Mouse (Mus musculus) midbrain, embryonic 14.5 days (tissue): ENCODE measurements around the gene Syn2. TPM values are rescaled to one million over a fixed set of nuclear protein-coding genes. Genes with fewer than 3 reads are reported as not detected.

Experiments used
- ATAC-seq: fragments of 200-750 bp; cut with Nextera tagmentation; 2 replicates; pipeline ENCODE4 v1.8.0; 2017; ENCODE audit warnings: moderate number of reproducible peaks, moderate library complexity; ENCODE audit not compliant: low FRiP score, low TSS enrichment
- DNase-seq: peaks from one replicate; pipeline ENCODE4 v3.0.0-alpha.2; 2015
- H3K27ac ChIP-seq: fragments of 300-500 bp; sonication (generic); replicated peaks from 2 replicates; pipeline ENCODE4 v1.5.1; 2014; ENCODE audit warnings: mild to moderate bottlenecking, low read depth, low read length, moderate library complexity
- H3K27me3 ChIP-seq: fragments of 300-500 bp; sonication (generic); 2 replicates; pipeline ENCODE4 v1.6.1; 2014; ENCODE audit warnings: low read length, control low read depth, mixed read lengths; ENCODE audit not compliant: control insufficient read depth, insufficient read depth
- H3K36me3 ChIP-seq: fragments of 300-500 bp; sonication (generic); 2 replicates; pipeline ENCODE4 v1.6.1; 2014; ENCODE audit warnings: low read length, control low read depth; ENCODE audit not compliant: control insufficient read depth, insufficient read depth
- H3K4me1 ChIP-seq: fragments of 300-500 bp; sonication (generic); 2 replicates; pipeline ENCODE4 v1.6.1; 2014; ENCODE audit warnings: mild to moderate bottlenecking, antibody characterized with exemption, low read length, control low read depth; ENCODE audit not compliant: control insufficient read depth, insufficient read depth
- H3K4me2 ChIP-seq: fragments of 300-500 bp; sonication (generic); 2 replicates; pipeline ENCODE4 v1.6.1; 2014; ENCODE audit warnings: mild to moderate bottlenecking, low read length, moderate library complexity
- H3K4me3 ChIP-seq: fragments of 300-500 bp; sonication (generic); replicated peaks from 2 replicates; pipeline ENCODE4 v1.5.1; 2014; ENCODE audit warnings: low read depth, low read length
- H3K9ac ChIP-seq: fragments of 300-500 bp; sonication (generic); replicated peaks from 2 replicates; pipeline ENCODE4 v1.6.1; 2014; ENCODE audit warnings: mild to moderate bottlenecking, low read length, moderate library complexity
- H3K9me3 ChIP-seq: fragments of 300-500 bp; sonication (generic); 2 replicates; pipeline ENCODE4 v1.6.1; 2016; ENCODE audit warnings: low read length, control low read depth, mixed read lengths; ENCODE audit not compliant: control insufficient read depth
- WGBS: fragments of 180-500 bp; shearing (Covaris S2); extraction: QIAGEN DNeasy Blood & Tissue Kit; methylation state at CpG from one replicate; pipeline ENCODE4 v1.1.7; 2014; 5-methylcytosine and 5-hydroxymethylcytosine counted together
- polyA plus RNA-seq: library from polyadenylated mRNA; unstranded; fragments of >200 nt; fragmentation: Nextera tagmentation; extraction: Ambion mirVana; gene quantifications from 2 replicates; pipeline ENCODE4 v1.2.1, GENCODE M21; 2014

Syn2 gene
- polyA plus RNA-seq, 1 experiment from 2014 or later = 39.9 TPM

- H3K4me3 ChIP-seq = no peak overlapping the region
- WGBS = 93% methylated on average over 2 of the region's 2 CpGs
- H3K36me3 ChIP-seq = 0 out of 2 replicates have a peak, but pooled peaks cover 7% of the 10 kb centered on the region
- H3K4me1 ChIP-seq = no peaks in the 10 kb centered on the region
- no peak overlapping the region for H3K4me2 ChIP-seq
- no peaks in the 10 kb centered on the region for H3K9me3 ChIP-seq
- no peak overlapping the region for H3K9ac ChIP-seq
- no peak for DNase-seq
- H3K27me3 ChIP-seq = no peaks in the 10 kb centered on the region
- ATAC-seq = no peak
- no peak overlapping the region for H3K27ac ChIP-seq
Measured at GRCm38 (mm10) chr6:115284153-115284552, 149.5 kb downstream of the Syn2 start.

DNA sequence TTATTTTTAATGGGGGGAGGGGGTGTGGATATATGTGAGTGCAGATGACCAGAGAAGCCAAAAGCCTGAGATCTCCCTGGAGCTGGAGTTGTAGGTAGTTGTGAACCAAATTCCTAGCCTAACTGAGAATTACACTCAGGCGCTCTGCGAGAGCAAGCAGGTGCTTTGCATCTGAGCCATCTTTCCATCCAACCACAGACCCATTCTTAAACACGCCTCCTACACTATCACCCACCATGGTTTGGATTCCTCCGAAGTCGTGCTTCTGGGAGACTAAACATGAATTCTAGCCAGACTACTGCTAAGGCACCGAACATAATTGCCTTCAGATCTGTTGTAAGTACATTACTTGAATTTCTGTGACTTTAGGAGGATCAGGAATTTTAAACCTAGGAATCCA, 151.7 kb downstream of the Syn2 start:
- Histone ChIP-seq H3K36me3 (0 out of 2 replicates have a peak, but pooled peaks cover 2% of the 10 kb centered on the region), H3K4me2 (no peak overlapping the region), H3K4me1 (no peaks in the 10 kb centered on the region), H3K27ac (no peak overlapping the region), H3K9ac (no peak overlapping the region), H3K27me3 (no peaks in the 10 kb centered on the region), H3K4me3 (no peak overlapping the region), H3K9me3 (no peaks in the 10 kb centered on the region)
- DNase-seq (no peak), ATAC-seq (no peak)
- WGBS = 87% methylated on average over 6 of the region's 6 CpGs

- DNase-seq (no peak), ATAC-seq (no peak)
- H3K27me3 ChIP-seq = no peaks in the 10 kb centered on the region
- no peak overlapping the region for H3K27ac ChIP-seq
- H3K36me3 ChIP-seq = no peaks in the 10 kb centered on the region
- H3K4me3 ChIP-seq = no peak overlapping the region
- H3K9me3 ChIP-seq = no peaks in the 10 kb centered on the region
- H3K4me1 ChIP-seq = no peaks in the 10 kb centered on the region
- no peak overlapping the region for H3K4me2 ChIP-seq
- no peak overlapping the region for H3K9ac ChIP-seq
- 95% methylated on average over 3 of the region's 3 CpGs for WGBS
Measured at GRCm38 (mm10) chr6:115288223-115288622, 153.5 kb downstream of the Syn2 start.

GRCm38 (mm10) chr6:115290561-115290960, 155.9 kb downstream of the Syn2 start:
- Histone ChIP-seq H3K9me3 (no peaks in the 10 kb centered on the region), H3K4me1 (no peaks in the 10 kb centered on the region), H3K27ac (no peak overlapping the region), H3K4me2 (no peak overlapping the region), H3K9ac (no peak overlapping the region), H3K27me3 (no peaks in the 10 kb centered on the region), H3K36me3 (no peaks in the 10 kb centered on the region), H3K4me3 (no peak overlapping the region)
- 51% methylated on average over 5 of the region's 5 CpGs for WGBS
- ATAC-seq (no peak), DNase-seq (no peak)

GRCm38 (mm10) chr6:115291068-115291467, 156.4 kb downstream of the Syn2 start:
- Histone ChIP-seq H3K4me1 (no peaks in the 10 kb centered on the region), H3K4me2 (no peak overlapping the region), H3K4me3 (no peak overlapping the region), H3K36me3 (no peaks in the 10 kb centered on the region), H3K27ac (no peak overlapping the region), H3K9me3 (no peaks in the 10 kb centered on the region), H3K9ac (no peak overlapping the region), H3K27me3 (no peaks in the 10 kb centered on the region)
- no peak for DNase-seq
- ATAC-seq = no peak
- WGBS = 85% methylated on average over 2 of the region's 2 CpGs

GRCm38 (mm10) chr6:115291823-115292222, 157.1 kb downstream of the Syn2 start:
- Histone ChIP-seq H3K27me3 (no peaks in the 10 kb centered on the region), H3K4me2 (no peak overlapping the region)
- 90% methylated on average over 6 of the region's 6 CpGs for WGBS

GRCm38 (mm10) chr6:115292621-115293020, 157.9 kb downstream of the Syn2 start:
- Histone ChIP-seq H3K27ac (no peak overlapping the region), H3K9me3 (no peaks in the 10 kb centered on the region), H3K9ac (no peak overlapping the region), H3K4me1 (no peaks in the 10 kb centered on the region), H3K4me2 (no peak overlapping the region), H3K36me3 (no peaks in the 10 kb centered on the region), H3K4me3 (no peak overlapping the region), H3K27me3 (no peaks in the 10 kb centered on the region)
- DNase-seq (no peak), ATAC-seq (no peak)
- 72% methylated on average over 6 of the region's 6 CpGs for whole genome bisulfite sequencing

More at GRCm38 (mm10) chr6:115291823-115292222, 157.1 kb downstream of the Syn2 start:
- H3K9me3 ChIP-seq = no peaks in the 10 kb centered on the region
- ATAC-seq = no peak
- H3K9ac ChIP-seq = no peak overlapping the region
- H3K4me1 ChIP-seq = no peaks in the 10 kb centered on the region
- no peak for DNase-seq
- H3K4me3 ChIP-seq = no peak overlapping the region
- H3K27ac ChIP-seq = no peak overlapping the region
- no peaks in the 10 kb centered on the region for H3K36me3 ChIP-seq

GRCm38 (mm10) chr6:115293877-115294276, 159.2 kb downstream of the Syn2 start:
- no peaks in the 10 kb centered on the region for H3K9me3 ChIP-seq
- 61% methylated on average over 2 of the region's 2 CpGs for WGBS
- H3K36me3 ChIP-seq = no peaks in the 10 kb centered on the region
- DNase-seq (no peak), ATAC-seq (no peak)
- no peaks in the 10 kb centered on the region for H3K4me1 ChIP-seq
- H3K9ac ChIP-seq = no peak overlapping the region
- H3K4me2 ChIP-seq = no peak overlapping the region
- no peak overlapping the region for H3K27ac ChIP-seq
- no peak overlapping the region for H3K4me3 ChIP-seq
- no peaks in the 10 kb centered on the region for H3K27me3 ChIP-seq

- Histone ChIP-seq H3K27ac (no peak overlapping the region), H3K9me3 (no peaks in the 10 kb centered on the region), H3K4me3 (no peak overlapping the region), H3K27me3 (no peaks in the 10 kb centered on the region), H3K4me1 (no peaks in the 10 kb centered on the region), H3K36me3 (no peaks in the 10 kb centered on the region), H3K4me2 (no peak overlapping the region), H3K9ac (no peak overlapping the region)
- DNase-seq (no peak), ATAC-seq (no peak)
- 92% methylated on average over 2 of the region's 2 CpGs for WGBS
Measured at GRCm38 (mm10) chr6:115307134-115307533, 172.4 kb downstream of the Syn2 start.
